Mouse (Mus musculus): ENCODE measurements around the gene Macrod2. TPM values are rescaled to one million over a fixed set of nuclear protein-coding genes. Genes with fewer than 3 reads are reported as not detected.

The Macrod2 gene
- total RNA-seq, 2 experiments from 2014 or later, result 7.0 to 11.3 TPM

- no peak for ATAC-seq (replicated peaks; ENCODE audit: poor library complexity)
Observed at GRCm38 (mm10) chr2:141578206-141578605, 1183.1 kb downstream of the Macrod2 start.

DNA sequence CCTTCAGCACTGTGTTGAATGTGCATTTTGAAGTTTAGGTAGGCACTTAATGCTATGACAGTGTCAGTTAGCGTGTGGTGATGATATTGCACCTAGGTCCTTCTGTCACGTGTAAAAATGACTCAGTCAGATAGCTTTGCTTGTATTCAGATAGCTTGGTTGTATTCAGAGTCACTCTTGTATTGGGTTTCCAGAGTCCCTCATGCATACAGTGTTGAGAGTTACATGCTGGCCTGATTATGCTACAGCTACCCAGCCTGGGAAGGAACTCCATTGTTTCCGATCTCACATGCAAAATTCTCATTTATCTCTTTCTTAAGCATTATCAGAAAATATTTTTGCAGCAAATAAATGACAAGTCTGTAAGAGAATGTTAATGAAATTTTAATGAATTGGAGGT lies 1187.3 kb downstream of the Macrod2 start:
- no peak for ATAC-seq (replicated peaks; ENCODE audit: poor library complexity)

GRCm38 (mm10) chr2:141582933-141583332 lies 1187.8 kb downstream of the Macrod2 start:
- no peak for ATAC-seq (replicated peaks; ENCODE audit: poor library complexity)

DNA sequence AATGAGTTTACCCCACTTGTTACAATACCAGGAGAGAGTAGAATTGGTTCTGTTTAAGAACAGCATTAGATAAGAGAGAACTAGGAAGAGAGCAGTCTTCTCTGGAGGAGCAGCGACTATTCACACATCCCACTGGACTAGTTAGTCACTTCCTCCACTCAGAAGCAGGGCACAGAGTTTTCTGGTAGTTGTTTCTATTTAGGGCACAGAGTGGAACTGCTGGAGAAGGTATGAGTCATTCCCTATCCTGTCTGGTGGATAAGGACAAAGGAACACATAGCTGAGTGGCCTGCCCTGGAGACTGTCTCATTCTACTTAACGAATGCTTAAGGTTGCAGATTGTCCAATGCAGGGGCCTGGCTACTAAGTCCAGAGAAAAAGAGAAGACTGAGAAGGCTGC lies 1192.2 kb downstream of the Macrod2 start:
- no peak for ATAC-seq (replicated peaks; ENCODE audit: poor library complexity)

- no peak for ATAC-seq (replicated peaks; ENCODE audit: poor library complexity)
Observed at GRCm38 (mm10) chr2:141591326-141591725, 1196.2 kb downstream of the Macrod2 start.

DNA sequence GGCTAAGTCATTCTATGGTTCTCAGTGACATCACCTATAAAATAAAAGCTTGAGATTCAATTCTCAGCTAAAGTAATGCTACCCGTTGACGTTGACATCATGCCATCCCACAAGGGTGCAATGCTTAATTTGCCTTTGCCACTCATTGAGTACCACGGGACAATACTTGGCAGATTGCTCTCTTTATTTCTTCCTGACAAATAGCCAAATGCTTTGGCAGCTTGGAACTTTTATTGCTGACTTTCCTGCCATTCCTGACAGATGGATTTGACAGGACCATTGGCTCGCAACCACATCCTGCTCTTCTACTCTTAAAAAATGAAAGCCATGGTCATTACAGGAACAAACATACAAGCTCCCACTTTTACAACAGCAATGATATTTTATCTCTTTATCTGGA lies 1199.7 kb downstream of the Macrod2 start:
- no peak for ATAC-seq (replicated peaks; ENCODE audit: poor library complexity)

DNA sequence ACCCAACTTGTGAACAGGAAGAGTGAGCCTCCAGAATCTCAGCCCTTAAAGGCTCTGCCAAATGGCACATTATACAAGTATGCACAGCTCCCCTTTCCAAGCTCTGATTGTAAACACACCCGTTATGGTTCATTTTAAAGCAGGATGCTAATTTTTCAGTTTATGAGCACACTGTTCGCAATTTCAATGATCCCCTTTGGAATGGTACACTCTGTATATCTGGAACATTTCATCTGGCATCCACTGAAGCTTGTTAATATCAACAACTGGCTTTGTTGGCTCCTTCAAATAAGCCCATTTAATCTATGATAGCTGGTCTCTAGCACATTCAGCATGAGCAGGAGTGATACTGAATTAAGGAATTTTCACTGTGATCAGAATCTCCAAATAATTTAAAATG lies 1222.6 kb downstream of the Macrod2 start:
- no peak for ATAC-seq (replicated peaks; ENCODE audit: poor library complexity)

DNA sequence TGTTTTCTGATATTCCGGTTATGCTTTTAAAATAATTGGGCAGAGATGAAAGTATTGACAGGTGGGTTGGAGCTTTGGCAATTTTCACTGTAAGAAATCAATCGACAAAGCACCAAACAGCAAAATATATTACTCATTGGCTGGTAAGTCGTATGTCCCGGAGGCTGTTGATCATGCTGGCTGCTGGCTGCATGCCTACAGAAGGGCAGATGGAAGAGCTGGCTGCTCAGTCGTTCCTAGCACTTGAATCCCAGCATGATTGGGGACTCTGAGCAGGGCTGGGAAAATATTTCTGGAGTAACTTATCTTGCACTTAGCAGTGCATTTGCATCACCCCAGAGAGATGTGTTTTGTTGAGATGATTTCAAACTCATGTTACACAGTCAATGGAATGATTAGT lies 1223.1 kb downstream of the Macrod2 start:
- no peak for ATAC-seq (replicated peaks; ENCODE audit: poor library complexity)

- ATAC-seq (replicated peaks; ENCODE audit: poor library complexity), result no peak
Observed at GRCm38 (mm10) chr2:141664051-141664450, 1268.9 kb downstream of the Macrod2 start.

- ATAC-seq (replicated peaks; ENCODE audit: poor library complexity), result no peak
Observed at GRCm38 (mm10) chr2:141672814-141673213, 1277.7 kb downstream of the Macrod2 start.

- ATAC-seq (replicated peaks; ENCODE audit: poor library complexity), result no peak
Observed at GRCm38 (mm10) chr2:141673405-141673804, 1278.3 kb downstream of the Macrod2 start.

DNA sequence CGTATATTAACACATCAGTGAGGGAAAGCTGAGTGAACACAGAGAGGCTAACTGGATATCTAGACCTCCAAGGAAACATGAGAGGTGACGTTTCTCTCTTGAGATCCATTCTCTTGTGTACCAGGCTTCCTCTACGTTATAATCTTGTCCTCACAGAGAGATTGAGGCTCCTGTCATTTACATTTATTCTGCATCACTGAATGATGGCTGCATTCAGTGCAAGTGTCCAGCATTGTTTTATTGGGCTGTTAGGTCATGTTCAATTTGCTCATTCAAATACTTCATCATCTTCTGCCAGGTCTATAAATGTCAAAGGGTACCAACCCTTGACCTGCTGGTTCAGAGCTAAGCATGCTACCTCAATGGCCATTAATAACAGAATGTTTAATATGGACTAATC lies 1302.4 kb downstream of the Macrod2 start:
- ATAC-seq (replicated peaks; ENCODE audit: poor library complexity), result no peak

DNA sequence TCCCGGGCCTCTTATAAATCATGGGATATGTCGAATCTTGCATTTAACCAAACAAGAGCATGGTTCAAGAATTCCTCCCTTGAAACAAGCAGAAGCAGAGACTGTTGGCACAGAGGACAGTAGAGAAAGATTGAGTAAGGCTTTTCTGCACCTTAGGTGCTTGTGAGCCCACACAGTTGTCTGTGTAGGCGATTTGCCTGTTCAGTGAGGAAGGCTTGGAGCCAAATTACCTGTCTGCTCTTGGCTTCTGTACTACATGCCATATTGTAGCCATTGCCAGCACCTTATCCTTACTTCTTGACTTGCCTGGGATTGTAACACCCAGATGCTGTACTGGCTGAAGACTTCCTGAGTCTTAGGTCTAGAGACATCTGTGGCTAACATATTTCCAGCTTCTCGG lies 1303.2 kb downstream of the Macrod2 start:
- no peak for ATAC-seq (replicated peaks; ENCODE audit: poor library complexity)

GRCm38 (mm10) chr2:141700759-141701452 lies 1305.8 kb downstream of the Macrod2 start:
- ATAC-seq (replicated peaks; ENCODE audit: poor library complexity), result no peak

- no peak for ATAC-seq (replicated peaks; ENCODE audit: poor library complexity)
Observed at GRCm38 (mm10) chr2:141711785-141712184, 1316.7 kb downstream of the Macrod2 start.

DNA sequence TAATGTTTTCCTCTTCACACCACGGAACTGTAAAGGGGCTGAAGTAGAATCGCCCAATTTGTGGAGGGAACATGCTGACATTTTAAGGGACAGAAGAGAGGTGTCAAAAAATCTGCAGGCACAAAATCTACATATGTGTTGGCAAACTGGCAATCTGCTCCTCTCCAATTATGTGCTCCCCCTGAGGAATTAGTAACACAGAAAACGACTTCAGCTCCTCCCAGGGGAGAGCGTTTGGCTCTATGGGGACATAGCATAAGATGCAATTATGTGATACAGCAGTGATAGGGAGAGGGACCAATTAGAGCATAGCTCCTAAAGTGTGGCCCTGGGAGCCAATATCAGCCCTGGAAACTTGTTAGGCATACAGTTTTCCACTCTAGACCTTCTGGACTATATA lies 1317.2 kb downstream of the Macrod2 start:
- ATAC-seq (replicated peaks; ENCODE audit: poor library complexity), result no peak

DNA sequence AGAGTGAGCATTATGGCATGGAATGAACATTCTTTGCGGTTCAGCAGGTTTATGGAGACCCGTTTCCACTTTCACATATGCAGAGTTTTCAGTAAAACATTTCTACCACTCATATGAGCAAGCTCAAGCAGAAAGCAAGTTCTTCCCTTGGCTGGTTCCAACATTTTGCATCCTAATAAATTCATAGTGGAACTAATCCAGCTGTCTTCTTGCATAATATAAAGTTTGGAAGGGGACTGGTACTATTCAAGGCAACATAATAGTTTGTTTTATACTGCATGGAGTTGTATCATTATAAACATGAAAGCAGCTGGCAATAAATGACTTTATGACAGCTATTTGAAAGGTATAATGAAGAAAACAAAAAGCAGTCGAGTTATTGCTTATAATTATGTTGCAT lies 1320.0 kb downstream of the Macrod2 start:
- no peak for ATAC-seq (replicated peaks; ENCODE audit: poor library complexity)

DNA sequence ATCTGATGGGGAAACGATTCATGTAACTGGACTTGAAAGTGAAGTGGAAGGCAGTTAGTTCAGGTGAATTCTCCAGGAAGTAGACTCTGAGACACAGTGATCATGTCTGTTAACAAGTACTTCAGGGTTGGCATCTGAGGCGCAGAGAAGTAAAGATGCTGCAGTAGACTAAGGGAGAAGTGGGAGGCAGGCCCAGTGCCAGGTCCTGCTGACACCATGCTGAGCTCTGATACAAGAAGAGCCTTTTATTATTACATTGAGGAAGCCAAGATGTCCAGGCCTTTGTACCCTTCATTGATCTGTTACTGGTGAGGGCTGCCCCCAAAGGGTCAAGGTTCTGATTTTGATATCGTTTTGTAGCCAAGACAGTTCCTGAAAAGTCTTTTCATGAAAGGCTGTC lies 1327.4 kb downstream of the Macrod2 start:
- ATAC-seq (replicated peaks; ENCODE audit: poor library complexity), result no peak

- no peak for ATAC-seq (replicated peaks; ENCODE audit: poor library complexity)
Observed at GRCm38 (mm10) chr2:141728998-141729397, 1333.9 kb downstream of the Macrod2 start.

- ATAC-seq (replicated peaks; ENCODE audit: poor library complexity), result no peak
Observed at GRCm38 (mm10) chr2:141736685-141737456, 1341.8 kb downstream of the Macrod2 start.

DNA sequence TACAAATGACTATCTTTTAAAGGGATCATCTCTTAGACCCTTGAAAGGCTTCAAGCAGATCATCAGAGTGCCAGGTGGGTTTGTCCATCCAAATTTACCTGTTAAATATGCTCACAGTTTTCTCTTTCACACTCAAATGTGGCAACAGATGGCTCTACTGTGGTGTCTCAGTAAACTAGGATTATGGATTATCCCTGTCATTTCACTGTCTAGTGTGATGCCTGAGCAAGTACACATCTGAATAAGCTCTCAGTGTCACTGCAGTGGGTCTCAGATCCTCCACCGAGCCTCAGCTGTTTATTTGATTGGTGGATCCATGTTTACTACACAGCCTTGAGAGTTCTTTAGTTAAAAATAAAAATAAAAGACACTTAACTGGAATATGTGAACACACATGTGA lies 1343.6 kb downstream of the Macrod2 start:
- ATAC-seq (replicated peaks; ENCODE audit: poor library complexity), result no peak

- no peak for ATAC-seq (replicated peaks; ENCODE audit: poor library complexity)
Observed at GRCm38 (mm10) chr2:141740318-141740717, 1345.2 kb downstream of the Macrod2 start.

DNA sequence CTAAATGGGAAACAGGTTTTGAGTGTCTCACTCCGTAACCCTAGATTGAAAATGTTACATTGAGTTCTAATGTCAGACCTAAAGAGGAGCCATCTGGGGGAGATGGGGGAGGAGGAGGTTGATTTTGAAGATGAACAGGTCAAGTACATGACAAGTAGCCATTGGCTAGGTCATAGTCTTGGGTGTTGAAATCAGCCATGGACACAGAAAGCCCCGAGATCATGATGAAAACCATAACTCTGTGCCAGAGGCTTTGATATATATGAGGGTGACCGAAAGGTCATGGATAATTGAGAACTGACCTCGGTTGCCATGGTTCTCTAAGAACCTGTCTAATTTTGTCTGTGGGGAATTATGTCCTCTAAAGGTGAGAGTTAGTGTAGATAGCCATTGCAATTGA lies 1405.1 kb downstream of the Macrod2 start:
- ATAC-seq (replicated peaks; ENCODE audit: poor library complexity), result no peak
